Mouse (Mus musculus): ENCODE data around the gene Mpl. TPM values are rescaled to one million over a fixed set of nuclear protein-coding genes. Genes with fewer than 3 reads are reported as not detected.
A peak's percentile ranks its signal among the peaks of the same experiment; 100 is the strongest.

Mpl gene
- total RNA-seq, 4 experiments from 2014 or later = not detected

DNA sequence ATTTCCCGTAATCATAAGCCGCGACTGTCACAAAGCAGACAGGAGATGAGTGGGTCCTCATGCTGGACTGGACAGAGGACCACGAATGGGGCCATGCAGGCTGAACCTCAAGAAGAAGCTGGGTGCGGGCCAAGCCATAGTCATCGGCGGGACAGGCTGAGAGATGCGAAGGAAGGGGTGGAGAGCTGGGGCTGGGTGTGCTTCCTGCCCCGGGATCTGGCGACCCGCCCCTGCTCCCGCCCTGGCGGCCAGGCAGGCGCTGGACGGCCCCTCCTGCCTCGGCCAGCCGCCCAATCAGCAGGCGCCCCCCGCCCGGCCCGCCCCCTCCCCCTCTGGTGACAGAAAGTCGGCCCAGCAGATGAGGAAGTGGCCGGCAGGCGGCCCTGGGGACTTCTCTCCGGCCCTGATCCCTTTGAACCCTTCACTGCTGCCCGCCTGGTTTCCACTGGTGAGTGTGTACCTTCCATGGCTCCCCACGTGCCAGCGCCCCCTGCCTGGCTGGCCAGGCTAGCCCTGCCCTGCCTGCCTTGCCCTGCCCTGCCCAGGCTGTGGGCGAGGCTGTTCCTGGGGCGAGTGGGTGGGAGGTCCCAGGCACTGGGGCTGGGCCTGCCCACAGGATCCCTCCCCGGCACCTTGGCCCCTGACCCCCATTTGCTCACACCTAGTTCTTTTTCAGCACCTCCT lies 29.4 kb downstream of the Mpl start, which contains the start of gene Elovl1:
Gene Elovl1 (plus strand): TSS at position 326 of the 684 bp plus-strand sequence.
- DNase-seq (ENCODE audit: low spot score in 2 of 2) = peak; percentile 76 to 84

DNA sequence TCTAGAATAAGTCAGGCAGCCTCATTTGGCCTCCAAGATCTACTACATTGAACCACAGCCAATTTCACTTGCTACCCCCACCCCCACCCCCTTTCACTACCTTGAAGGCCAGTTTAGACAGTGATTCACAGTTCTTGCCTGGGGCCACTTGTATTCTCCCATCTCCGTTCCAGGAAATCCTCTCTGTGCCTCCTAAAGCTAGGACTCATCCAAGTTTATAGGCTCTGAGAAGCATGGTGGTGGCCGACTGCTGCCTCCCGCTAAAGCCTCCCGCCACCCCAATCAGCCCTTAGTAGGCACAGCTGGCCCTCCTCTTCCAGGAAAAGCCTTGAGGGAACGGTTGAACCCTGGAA lies 29.9 kb downstream of the Mpl start:
- DNase-seq (ENCODE audit: low spot score in 2 of 2) = no peak

DNA sequence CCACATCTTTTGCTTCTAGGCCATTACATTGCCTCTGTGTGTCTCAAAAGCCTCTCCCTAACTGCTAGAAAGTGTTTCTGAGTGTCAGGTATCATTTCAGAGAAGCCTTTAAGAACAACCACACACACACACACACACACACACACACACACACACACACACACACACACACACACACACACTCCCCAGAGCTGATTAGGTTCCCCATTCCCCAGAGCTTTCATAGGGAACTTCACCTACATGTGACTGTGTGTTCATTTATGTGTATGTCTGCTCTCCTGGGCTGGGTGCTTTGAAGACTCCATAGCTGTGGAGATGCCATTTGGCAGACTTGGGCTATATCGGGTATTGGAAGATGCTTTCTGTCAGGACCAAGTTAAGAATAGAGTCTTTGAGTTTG lies 31.9 kb downstream of the Mpl start:
- DNase-seq (ENCODE audit: low spot score in 2 of 2) = no peak

DNA sequence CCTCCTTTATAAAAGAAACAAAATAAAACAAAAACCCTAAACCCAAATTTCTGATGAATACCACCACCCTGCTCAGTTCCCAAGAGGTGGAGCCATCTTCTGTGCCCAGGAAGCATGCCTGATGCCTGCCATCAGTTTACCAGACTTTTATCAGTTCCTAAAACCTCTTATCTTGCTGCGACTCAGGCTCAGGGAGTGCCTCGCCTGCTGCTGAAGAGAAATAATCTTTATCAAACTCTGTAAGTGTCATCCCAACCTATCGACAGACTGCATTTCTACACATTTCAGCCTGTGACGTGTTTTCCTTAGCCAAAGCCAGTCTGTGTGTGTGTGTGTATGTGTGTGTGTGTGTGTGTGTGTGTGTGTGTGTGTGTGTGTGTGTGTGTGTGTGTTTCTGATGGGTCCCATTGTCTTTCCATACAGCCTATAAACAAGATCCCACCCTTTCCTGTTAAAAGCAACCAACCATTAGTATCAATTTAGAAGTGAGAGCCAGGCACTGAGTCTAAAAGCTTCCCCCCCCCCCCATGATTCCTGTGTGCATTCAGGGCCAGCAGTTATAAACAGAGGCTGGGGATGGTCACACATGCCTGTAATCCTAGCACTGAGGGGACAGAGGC lies 32.7 kb downstream of the Mpl start:
- no peak for DNase-seq (ENCODE audit: low spot score in 2 of 2)

DNA sequence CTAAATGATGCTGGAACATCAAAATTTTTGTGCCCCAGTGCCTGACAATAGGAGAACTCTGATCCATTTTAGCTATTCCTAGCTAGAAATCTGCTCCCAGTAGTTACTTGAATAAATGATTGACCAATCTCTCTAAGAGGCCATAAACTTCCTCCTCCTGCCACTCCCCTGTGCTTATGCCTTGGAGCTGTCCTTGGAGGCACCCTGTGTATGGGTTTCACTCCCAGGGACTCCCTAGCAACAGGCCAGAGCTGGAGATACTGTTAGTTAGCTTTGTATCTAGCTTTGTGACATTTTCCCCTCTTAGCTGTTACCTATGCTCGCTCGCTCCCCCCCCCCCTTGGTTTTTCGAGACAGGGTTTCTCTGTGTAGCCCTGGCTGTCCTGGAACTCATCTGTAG lies 35.9 kb downstream of the Mpl start:
- DNase-seq (ENCODE audit: low spot score in 2 of 2) = no peak

DNA sequence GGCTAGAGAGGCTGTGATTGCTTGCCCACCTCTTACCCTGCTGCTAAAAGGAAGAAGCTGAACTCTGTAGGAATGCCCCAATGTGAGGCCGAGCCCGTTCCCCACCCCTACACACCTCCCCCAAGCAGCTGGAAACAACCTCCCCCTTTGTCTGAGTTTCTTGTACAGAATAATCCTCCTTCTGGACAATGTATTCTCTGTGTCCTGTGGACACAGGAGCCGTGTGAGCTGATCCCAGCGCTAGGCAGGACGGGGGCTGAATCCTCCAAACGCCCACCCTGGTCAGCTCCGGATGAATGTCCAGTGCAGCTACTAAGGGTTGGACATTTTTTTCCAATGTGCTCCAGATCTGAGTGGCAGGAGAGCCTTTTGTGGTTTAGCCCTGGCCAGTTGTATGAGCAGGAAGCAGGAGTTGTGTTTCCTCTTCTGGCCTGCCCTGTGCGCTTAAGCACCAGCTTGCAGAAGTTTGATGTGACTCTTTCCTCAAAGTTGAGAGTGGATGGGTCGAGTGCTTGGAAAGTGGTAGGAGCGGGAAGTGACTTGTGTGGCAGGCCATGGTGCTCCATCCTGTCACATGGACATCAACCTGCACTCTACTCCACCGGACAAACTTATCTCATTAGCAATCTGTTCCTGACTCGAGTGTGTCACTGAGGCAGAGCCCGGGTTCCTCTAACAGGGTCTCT lies 40.1 kb downstream of the Mpl start:
- no peak for DNase-seq (ENCODE audit: low spot score in 2 of 2)

DNA sequence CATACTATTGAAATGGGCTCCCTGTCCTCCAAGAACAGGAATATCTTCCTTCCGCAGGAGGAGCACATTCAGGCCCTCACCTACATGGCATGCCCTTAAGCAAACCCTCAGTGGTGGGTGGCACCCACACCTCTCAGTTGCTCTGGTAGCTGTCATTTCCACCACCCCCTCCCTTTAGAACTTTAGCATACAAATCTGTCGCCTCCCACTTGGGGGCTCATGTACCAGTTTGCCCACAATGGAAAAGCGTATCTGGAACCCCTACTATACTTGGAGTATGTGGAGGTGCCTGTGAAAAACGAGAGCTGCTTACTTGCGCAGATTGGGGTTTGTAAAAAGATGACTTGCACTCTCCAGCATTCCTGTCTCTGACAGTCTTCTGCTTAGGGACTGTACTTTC lies 41.0 kb downstream of the Mpl start:
- no peak for DNase-seq (ENCODE audit: low spot score in 2 of 2)

DNA sequence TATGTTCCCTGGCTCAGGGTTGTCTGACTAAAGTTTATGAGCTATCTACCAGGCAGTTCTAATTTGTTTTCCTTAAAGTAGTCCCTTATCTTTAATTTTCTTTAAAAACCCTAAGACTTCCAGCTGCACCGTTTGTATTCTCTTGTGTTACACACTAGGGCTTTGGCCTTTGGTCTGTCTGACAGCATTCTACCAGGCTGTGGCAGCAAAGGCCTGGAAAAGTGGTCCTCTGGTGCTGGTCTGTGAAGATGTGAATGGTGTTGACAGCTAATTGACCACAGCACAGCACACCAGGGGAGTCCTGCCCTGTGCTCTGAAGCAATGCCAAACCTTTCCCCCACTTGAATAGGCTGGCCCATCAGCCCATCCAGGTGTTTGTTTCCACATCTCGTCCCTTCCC lies 41.5 kb downstream of the Mpl start:
- no peak for DNase-seq (ENCODE audit: low spot score in 2 of 2)

DNA sequence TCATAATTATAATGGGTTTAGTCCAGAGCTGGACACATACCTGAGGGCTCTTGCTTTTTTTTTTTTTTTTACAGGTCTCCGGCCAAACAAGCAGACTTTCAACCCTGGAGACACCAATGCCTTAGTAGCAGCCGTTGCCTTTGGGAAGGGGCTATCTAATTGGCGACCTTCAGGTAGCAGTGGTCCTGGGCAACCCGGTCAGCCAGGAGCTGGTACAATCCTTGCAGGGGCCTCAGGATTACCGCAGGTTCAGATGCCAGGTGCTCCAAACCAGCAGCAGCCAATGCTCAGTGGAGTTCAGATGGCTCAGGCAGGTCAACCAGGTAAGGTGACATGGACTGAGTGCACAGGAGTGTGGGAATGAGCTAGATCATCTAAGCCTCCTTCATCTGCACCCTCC lies 43.8 kb downstream of the Mpl start:
- no peak for DNase-seq (ENCODE audit: low spot score in 2 of 2)

DNA sequence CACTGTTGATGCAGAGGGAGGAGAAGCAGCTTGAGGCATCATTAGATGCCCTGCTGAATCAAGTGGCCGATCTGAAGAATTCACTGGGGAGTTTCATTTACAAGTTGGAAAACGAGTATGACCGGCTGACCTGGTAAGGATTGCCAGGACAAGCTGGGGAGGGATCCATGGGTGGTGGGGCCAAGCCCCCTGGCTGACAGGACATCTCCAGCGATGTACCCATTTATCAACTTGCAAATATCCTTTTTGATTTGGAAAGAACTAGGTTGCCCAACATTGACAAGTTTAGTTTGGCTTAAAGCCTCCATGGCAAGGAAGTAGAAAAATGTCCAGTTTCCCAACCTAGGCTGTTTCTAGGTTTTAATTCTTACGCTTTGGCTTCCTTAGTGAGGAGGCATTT lies 46.4 kb downstream of the Mpl start:
- no peak for DNase-seq (ENCODE audit: low spot score in 2 of 2)

DNA sequence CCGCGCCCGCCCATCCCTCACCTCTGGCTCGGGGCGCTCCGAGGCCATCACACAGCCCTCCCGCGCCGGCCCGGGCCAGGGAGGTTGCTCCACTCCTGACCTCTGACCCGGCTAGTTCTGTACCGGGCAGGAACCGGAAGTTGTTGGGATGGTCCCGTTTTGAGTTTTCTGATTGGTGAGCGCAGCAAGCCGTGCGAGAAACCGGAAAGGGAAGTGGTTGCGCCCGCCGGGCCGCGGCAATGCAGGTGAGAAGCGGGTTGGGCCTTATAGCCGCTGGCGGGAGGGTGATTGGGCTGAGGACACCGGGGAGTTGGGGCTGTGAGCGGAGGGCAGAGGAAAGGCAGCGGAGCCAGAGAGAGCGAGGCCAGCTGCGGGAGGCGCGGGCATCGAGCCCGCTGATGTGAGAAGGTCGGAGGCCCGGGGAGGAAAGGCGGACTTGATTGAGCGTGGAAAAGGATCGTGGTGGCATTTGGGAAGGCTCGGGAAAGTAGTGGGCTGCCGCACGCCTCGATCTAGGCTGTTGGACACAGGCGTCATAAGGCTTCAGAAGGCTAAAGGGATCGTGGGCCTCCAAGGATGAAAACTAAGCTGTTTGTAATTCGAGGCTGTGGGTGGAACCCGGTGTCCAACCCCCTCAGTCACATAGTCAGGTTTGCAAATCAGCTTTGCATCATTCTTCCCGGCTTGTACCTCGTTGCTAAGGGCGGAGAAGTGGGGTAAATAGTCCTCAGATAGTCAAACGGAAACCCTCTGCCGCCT lies 48.0 kb downstream of the Mpl start, which contains the start of the genes Szt2 and Med8:
Gene Szt2 (minus strand): TSS at position 132 of the 759 bp plus-strand sequence.
Gene Med8 (plus strand): TSS at position 196 of the 759 bp plus-strand sequence.
- peak; percentile 80 to 83 for DNase-seq (ENCODE audit: low spot score in 2 of 2)

DNA sequence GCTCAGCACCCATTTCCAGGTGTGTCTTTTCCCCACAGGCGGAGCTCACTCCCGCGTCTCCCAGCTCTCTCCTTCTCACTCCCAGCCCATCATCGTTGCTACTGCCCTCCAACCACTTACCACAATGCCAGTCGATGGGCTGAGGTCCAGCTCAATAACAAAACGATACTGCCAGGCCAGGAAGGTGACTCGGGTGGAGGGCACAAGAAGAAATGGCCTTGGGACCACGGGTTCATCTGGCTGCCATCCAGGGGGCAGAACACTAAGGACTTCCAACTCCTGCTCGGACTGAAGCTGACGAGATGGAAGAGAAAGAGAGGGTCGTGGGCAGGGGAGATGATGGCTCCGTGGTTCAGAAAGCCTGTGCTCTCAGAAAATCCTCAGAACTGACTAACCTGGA lies 54.6 kb downstream of the Mpl start:
- DNase-seq (ENCODE audit: low spot score in 2 of 2) = no peak

DNA sequence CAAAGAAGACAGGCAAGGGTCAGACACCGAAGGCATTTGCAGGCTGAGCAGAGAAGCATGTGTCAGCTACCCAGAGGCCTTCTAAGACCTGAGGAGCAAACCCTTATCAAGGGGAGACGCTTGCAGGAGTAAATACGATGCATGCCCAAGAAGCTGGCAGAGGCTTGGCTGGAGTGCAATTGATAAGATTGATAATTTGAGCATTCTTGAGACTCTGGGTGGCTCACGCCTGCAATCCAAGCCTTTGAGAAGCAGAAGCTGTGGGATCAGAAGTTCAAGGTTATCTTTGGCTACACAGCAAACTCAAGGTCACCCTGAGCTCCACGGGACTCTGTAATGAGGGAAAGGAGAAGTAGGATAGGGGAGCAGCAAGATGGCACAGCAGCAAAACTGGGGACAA lies 55.4 kb downstream of the Mpl start:
- DNase-seq (ENCODE audit: low spot score in 2 of 2) = no peak

DNA sequence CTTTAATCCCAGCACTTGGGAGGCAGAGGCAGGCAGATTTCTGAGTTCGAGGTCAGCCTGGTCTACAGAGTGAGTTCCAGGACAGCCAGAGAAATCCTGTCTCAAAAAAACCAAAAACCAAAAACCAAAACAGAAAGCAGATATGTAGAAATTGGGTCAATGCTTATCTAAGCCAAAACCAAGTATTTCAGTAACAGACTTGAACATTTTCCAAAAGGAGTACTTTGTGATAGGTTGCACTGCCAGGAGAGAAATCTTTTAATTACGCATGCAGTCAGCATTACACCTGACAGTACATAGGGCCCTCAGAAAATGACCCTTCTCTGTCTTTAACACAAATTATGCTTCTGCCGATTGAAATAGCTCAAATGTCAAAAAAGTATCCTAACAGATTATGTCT lies 55.9 kb downstream of the Mpl start:
- no peak for DNase-seq (ENCODE audit: low spot score in 2 of 2)

DNA sequence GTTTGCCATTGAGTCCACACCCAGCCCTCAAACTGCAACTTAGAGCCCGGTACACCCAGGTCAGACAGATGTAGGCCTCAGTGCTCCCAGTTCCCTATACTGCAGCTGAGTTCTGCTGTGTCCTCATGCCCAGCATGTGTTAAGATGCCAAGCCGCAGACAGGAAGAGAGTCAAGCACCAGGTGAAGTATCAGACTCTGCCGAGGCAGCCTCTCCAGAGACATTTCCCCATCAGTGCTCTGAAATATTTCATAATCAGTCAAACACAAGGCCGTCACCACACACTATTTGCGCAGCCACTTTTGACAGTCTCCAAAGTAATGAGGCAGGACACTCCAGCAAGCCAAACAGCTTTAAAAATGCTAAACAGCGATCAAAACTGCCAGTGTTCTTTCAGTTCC lies 58.9 kb downstream of the Mpl start:
- DNase-seq (ENCODE audit: low spot score in 2 of 2) = no peak

DNA sequence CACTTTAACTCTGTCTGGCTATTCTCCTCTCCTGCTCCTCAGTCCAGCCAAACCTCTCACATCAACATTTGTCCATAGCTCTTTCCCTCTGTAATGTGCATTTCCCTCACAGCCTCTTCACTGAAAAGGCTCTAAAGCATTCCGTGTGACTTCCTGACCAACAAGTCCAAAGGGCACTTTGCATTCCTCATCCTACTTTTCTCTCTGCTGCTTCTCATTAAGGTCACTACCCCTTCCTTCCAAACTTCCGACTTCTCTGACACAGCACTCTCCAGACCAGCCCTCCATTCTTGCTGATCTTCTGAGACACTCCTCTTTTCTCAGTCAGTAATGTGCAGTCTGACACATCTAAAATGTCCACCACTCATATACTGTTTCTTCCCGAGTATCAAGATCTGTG lies 60.9 kb downstream of the Mpl start:
- DNase-seq (ENCODE audit: low spot score in 2 of 2) = no peak

DNA sequence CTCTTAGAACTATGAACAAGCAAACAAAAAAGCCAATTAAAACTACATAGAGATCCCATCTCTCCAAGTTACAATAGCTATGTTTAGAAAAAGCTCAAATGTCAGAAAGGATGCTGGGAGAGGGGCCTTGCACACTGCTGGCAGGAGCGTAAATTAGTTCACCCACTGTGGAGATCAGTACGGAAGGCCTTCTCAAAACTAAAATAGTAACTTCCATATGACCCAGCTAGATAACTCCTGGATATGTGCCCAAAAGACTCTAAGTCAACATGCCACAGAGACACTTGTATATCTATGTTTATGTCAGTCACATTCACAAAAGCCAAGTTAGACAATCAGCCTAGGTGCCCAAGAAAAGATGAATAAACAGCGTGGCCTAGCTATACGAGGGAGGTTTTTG lies 62.0 kb downstream of the Mpl start:
- no peak for DNase-seq (ENCODE audit: low spot score in 2 of 2)

DNA sequence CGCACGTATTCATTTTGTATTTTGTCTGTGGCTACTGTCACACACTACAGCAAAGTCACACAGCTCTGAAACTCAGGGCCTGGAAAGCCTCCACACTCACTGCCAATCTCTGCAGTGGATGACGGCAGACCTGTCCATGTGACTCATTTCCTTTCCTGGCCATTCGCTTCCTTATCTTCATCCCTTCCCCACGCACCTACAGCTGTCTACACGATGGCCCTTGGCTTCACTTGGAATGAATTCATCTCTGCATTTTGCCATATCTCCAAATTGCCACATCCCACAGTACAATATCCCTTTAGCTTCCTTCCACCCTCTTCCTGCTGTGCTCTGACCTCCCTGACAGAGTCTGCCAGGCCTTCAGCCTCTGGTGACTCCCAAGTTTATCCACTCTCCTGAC lies 62.8 kb downstream of the Mpl start:
- no peak for DNase-seq (ENCODE audit: low spot score in 2 of 2)
